Mouse (Mus musculus) heart, embryonic 16.5 days (tissue): Measurements from ENCODE around the gene Stt3b. TPM values are rescaled to one million over a fixed set of nuclear protein-coding genes. Genes with fewer than 3 reads are reported as not detected.

Experiments
- ATAC-seq: fragments of 200-750 bp; cut with Nextera tagmentation; replicated peaks from 2 replicates; pipeline ENCODE4 v1.8.0; 2017; ENCODE audit warnings: moderate number of reproducible peaks; ENCODE audit not compliant: insufficient read depth, low FRiP score; ENCODE audit errors: extremely low read depth
- H3K27ac ChIP-seq: fragments of 300-500 bp; sonication (generic); 2 replicates; pipeline ENCODE4 v1.5.1; 2014; ENCODE audit warnings: mild to moderate bottlenecking, low read length, control low read depth, moderate library complexity
- H3K27me3 ChIP-seq: fragments of 300-500 bp; sonication (generic); 2 replicates; pipeline ENCODE4 v1.6.1; 2014; ENCODE audit warnings: low read length, mixed read lengths; ENCODE audit not compliant: control insufficient read depth, insufficient read depth
- H3K36me3 ChIP-seq: fragments of 300-500 bp; sonication (generic); 2 replicates; pipeline ENCODE4 v1.6.1; 2014; ENCODE audit not compliant: control insufficient read depth, insufficient read depth
- H3K4me1 ChIP-seq: fragments of 300-500 bp; sonication (generic); 2 replicates; pipeline ENCODE4 v1.6.1; 2014; ENCODE audit warnings: low read length, mixed read lengths; ENCODE audit not compliant: control insufficient read depth, insufficient read depth
- H3K4me2 ChIP-seq: fragments of 300-500 bp; sonication (generic); 2 replicates; pipeline ENCODE4 v1.6.1; 2014; ENCODE audit warnings: low read depth, mild to moderate bottlenecking, control low read depth, low read length
- H3K4me3 ChIP-seq: fragments of 300-500 bp; sonication (generic); 2 replicates; pipeline ENCODE4 v1.5.1; 2014; ENCODE audit warnings: mild to moderate bottlenecking, control low read depth, low read length
- H3K9ac ChIP-seq: fragments of 300-500 bp; sonication (generic); 2 replicates; pipeline ENCODE4 v1.6.1; 2014; ENCODE audit warnings: low read length, control low read depth
- H3K9me3 ChIP-seq: fragments of 300-500 bp; sonication (generic); replicated peaks from 2 replicates; pipeline ENCODE4 v1.6.1; 2016; ENCODE audit warnings: low read length; ENCODE audit not compliant: control insufficient read depth
- WGBS: fragments of 180-500 bp; shearing (Covaris S2); extraction: QIAGEN DNeasy Blood & Tissue Kit; methylation state at CpG from one replicate; pipeline ENCODE4 v1.1.7; 2014; 5-methylcytosine and 5-hydroxymethylcytosine counted together
- polyA plus RNA-seq: library from polyadenylated mRNA; unstranded; fragments of >200 nt; fragmentation: Nextera tagmentation; extraction: Ambion mirVana; gene quantifications from 2 replicates; pipeline ENCODE4 v1.2.1, GENCODE M21; 2015

The Stt3b gene
- polyA plus RNA-seq, 1 experiment from 2014 or later: 69.8 TPM

GRCm38 (mm10) chr9:115236352-115236841, 73.8 kb downstream of the Stt3b start:
- no peak overlapping the region for H3K9ac ChIP-seq
- no peaks in the 10 kb centered on the region; the same call in 1 of the 2 replicates for H3K4me1 ChIP-seq
- H3K4me2 ChIP-seq: no peak overlapping the region
- H3K4me3 ChIP-seq: no peak overlapping the region
- ATAC-seq: no peak; the same call in 1 of the 2 replicates
- H3K36me3 ChIP-seq: peaks cover 17% of the 10 kb centered on the region
- H3K9me3 ChIP-seq: no peaks in the 10 kb centered on the region
- WGBS: 74% methylated on average over 8 of the region's 8 CpGs
- no peak overlapping the region for H3K27ac ChIP-seq
- no peaks in the 10 kb centered on the region for H3K27me3 ChIP-seq

- WGBS: 93% methylated on average over 2 of the region's 2 CpGs
Measured at GRCm38 (mm10) chr9:115234561-115234960, 75.7 kb downstream of the Stt3b start.

GRCm38 (mm10) chr9:115233721-115234120, 76.5 kb downstream of the Stt3b start:
- ATAC-seq: no peak
- Histone ChIP-seq H3K27me3 (no peaks in the 10 kb centered on the region), H3K9ac (no peak overlapping the region), H3K4me2 (no peak overlapping the region), H3K9me3 (no peaks in the 10 kb centered on the region), H3K27ac (no peak overlapping the region), H3K36me3 (no peaks in the 10 kb centered on the region), H3K4me1 (no peaks in the 10 kb centered on the region; the same call in 1 of the 2 replicates), H3K4me3 (no peak overlapping the region)
- 86% methylated on average over 5 of the region's 5 CpGs for WGBS

More at GRCm38 (mm10) chr9:115234561-115234960, 75.7 kb downstream of the Stt3b start:
- Histone ChIP-seq H3K27me3 (no peaks in the 10 kb centered on the region), H3K36me3 (no peaks in the 10 kb centered on the region), H3K4me3 (no peak overlapping the region), H3K27ac (no peak overlapping the region), H3K4me1 (no peaks in the 10 kb centered on the region; the same call in 1 of the 2 replicates), H3K9me3 (no peaks in the 10 kb centered on the region), H3K9ac (no peak overlapping the region), H3K4me2 (no peak overlapping the region)
- no peak for ATAC-seq

- 55% methylated on average over 3 of the region's 3 CpGs for WGBS
- no peak for ATAC-seq
- H3K36me3 ChIP-seq: no peaks in the 10 kb centered on the region
Measured at GRCm38 (mm10) chr9:115231476-115231875, 78.7 kb downstream of the Stt3b start.

GRCm38 (mm10) chr9:115230141-115230540, 80.1 kb downstream of the Stt3b start:
- no peak for ATAC-seq
- H3K9me3 ChIP-seq: no peaks in the 10 kb centered on the region
- 40% methylated on average over 3 of the region's 3 CpGs for WGBS

More at GRCm38 (mm10) chr9:115231476-115231875, 78.7 kb downstream of the Stt3b start:
- H3K9ac ChIP-seq: no peak overlapping the region
- no peak overlapping the region for H3K4me2 ChIP-seq
- H3K4me1 ChIP-seq: no peaks in the 10 kb centered on the region
- no peaks in the 10 kb centered on the region for H3K9me3 ChIP-seq
- H3K4me3 ChIP-seq: no peak overlapping the region
- H3K27ac ChIP-seq: no peak overlapping the region
- H3K27me3 ChIP-seq: no peaks in the 10 kb centered on the region

GRCm38 (mm10) chr9:115229676-115230075, 80.5 kb downstream of the Stt3b start:
- 75% methylated on average over 10 of the region's 10 CpGs for WGBS
- Histone ChIP-seq H3K4me1 (no peaks in the 10 kb centered on the region), H3K27ac (no peak overlapping the region), H3K9ac (no peak overlapping the region), H3K36me3 (no peaks in the 10 kb centered on the region), H3K9me3 (no peaks in the 10 kb centered on the region), H3K4me3 (no peak overlapping the region), H3K4me2 (no peak overlapping the region), H3K27me3 (no peaks in the 10 kb centered on the region)
- no peak for ATAC-seq

More at GRCm38 (mm10) chr9:115230141-115230540, 80.1 kb downstream of the Stt3b start:
- no peak overlapping the region for H3K4me2 ChIP-seq
- H3K4me3 ChIP-seq: no peak overlapping the region
- no peak overlapping the region for H3K9ac ChIP-seq
- H3K36me3 ChIP-seq: no peaks in the 10 kb centered on the region
- H3K27me3 ChIP-seq: no peaks in the 10 kb centered on the region
- H3K27ac ChIP-seq: no peak overlapping the region
- no peaks in the 10 kb centered on the region for H3K4me1 ChIP-seq

GRCm38 (mm10) chr9:115229145-115229544, 81.1 kb downstream of the Stt3b start:
- Histone ChIP-seq H3K9ac (no peak overlapping the region), H3K27me3 (no peaks in the 10 kb centered on the region), H3K4me1 (no peaks in the 10 kb centered on the region), H3K9me3 (no peaks in the 10 kb centered on the region), H3K4me3 (no peak overlapping the region), H3K4me2 (no peak overlapping the region), H3K36me3 (no peaks in the 10 kb centered on the region), H3K27ac (no peak overlapping the region)
- WGBS: 65% methylated on average over 4 of the region's 4 CpGs
- ATAC-seq: no peak

- ATAC-seq: no peak
- H3K27ac ChIP-seq: no peak overlapping the region
Measured at GRCm38 (mm10) chr9:115224744-115225354, 85.4 kb downstream of the Stt3b start.

GRCm38 (mm10) chr9:115221265-115221664, 89.0 kb downstream of the Stt3b start:
- H3K4me3 ChIP-seq: no peak overlapping the region
- WGBS: 74% methylated on average over 7 of the region's 7 CpGs
- H3K4me1 ChIP-seq: no peaks in the 10 kb centered on the region
- no peaks in the 10 kb centered on the region for H3K9me3 ChIP-seq
- no peak overlapping the region for H3K27ac ChIP-seq
- H3K4me2 ChIP-seq: no peak overlapping the region
- no peak overlapping the region for H3K9ac ChIP-seq
- no peaks in the 10 kb centered on the region for H3K36me3 ChIP-seq
- H3K27me3 ChIP-seq: no peaks in the 10 kb centered on the region
- ATAC-seq: no peak

More at GRCm38 (mm10) chr9:115224744-115225354, 85.4 kb downstream of the Stt3b start:
- H3K4me2 ChIP-seq: no peak overlapping the region
- 74% methylated on average over 7 of the region's 7 CpGs for WGBS
- no peaks in the 10 kb centered on the region for H3K4me1 ChIP-seq
- no peak overlapping the region for H3K4me3 ChIP-seq
- H3K36me3 ChIP-seq: no peaks in the 10 kb centered on the region
- no peak overlapping the region for H3K9ac ChIP-seq
- H3K9me3 ChIP-seq: no peaks in the 10 kb centered on the region
- no peaks in the 10 kb centered on the region for H3K27me3 ChIP-seq
